Mouse (Mus musculus) Muller cell, postnatal 12 days (primary cell): ENCODE data around the gene Lsm2.
"Not testable (repeated sequence)": the region's sequence is repeated elsewhere in the genome, so short reads cannot be mapped to it uniquely, and the experiment has no call there.

Experiments used
- DNase-seq: peaks from one replicate; pipeline ENCODE4 v3.0.0-alpha.2; 2015; ENCODE audit errors: inconsistent ontology term

Lsm2 gene

GRCm38 (mm10) chr17:34981690-34982180 is at the start of gene Lsm2:
TSS of gene Lsm2 (plus strand) at chr17:34981862.
- DNase-seq = peak; percentile 95

- DNase-seq = no peak
Measured at GRCm38 (mm10) chr17:34932287-34932686, 49.4 kb upstream of the Lsm2 start.

- no peak for DNase-seq
Measured at GRCm38 (mm10) chr17:34934031-34934430, 47.6 kb upstream of the Lsm2 start.

- no peak for DNase-seq
Measured at GRCm38 (mm10) chr17:34934830-34935229, 46.8 kb upstream of the Lsm2 start.

- no peak for DNase-seq
Measured at GRCm38 (mm10) chr17:34937960-34938505, 43.6 kb upstream of the Lsm2 start.

GRCm38 (mm10) chr17:34941344-34942041 is 40.2 kb upstream of the Lsm2 start:
- peak; percentile 59 for DNase-seq

- no peak for DNase-seq
Measured at GRCm38 (mm10) chr17:34943128-34943815, 38.4 kb upstream of the Lsm2 start.

GRCm38 (mm10) chr17:34944362-34944761 is 37.3 kb upstream of the Lsm2 start:
- DNase-seq = no peak

GRCm38 (mm10) chr17:34946486-34947140 is 35.0 kb upstream of the Lsm2 start:
- no peak for DNase-seq

- DNase-seq = no peak
Measured at GRCm38 (mm10) chr17:34947606-34948005, 34.1 kb upstream of the Lsm2 start.

GRCm38 (mm10) chr17:34948721-34949552 is 32.7 kb upstream of the Lsm2 start:
- not testable (repeated sequence) for DNase-seq

GRCm38 (mm10) chr17:34949553-34949969 is 32.1 kb upstream of the Lsm2 start:
- no peak for DNase-seq

- DNase-seq = no peak
Measured at GRCm38 (mm10) chr17:34950514-34951455, 30.9 kb upstream of the Lsm2 start.

- no peak for DNase-seq
Measured at GRCm38 (mm10) chr17:34951636-34952377, 29.9 kb upstream of the Lsm2 start.

GRCm38 (mm10) chr17:34952378-34953040 is 29.2 kb upstream of the Lsm2 start:
- DNase-seq = peak; percentile 85

- no peak for DNase-seq
Measured at GRCm38 (mm10) chr17:34953258-34953657, 28.4 kb upstream of the Lsm2 start.

- no peak for DNase-seq
Measured at GRCm38 (mm10) chr17:34953904-34954303, 27.8 kb upstream of the Lsm2 start.

- no peak for DNase-seq
Measured at GRCm38 (mm10) chr17:34954831-34955230, 26.8 kb upstream of the Lsm2 start.

GRCm38 (mm10) chr17:34955884-34956283 is 25.8 kb upstream of the Lsm2 start:
- no peak for DNase-seq
